Mouse (Mus musculus) mature B cell (primary cell): Measurements from ENCODE around the gene Gm12394.
"Not testable (repeated sequence)": the region's sequence is repeated elsewhere in the genome, so short reads cannot be mapped to it uniquely, and the experiment has no call there.

Experiments used
- in situ Hi-C: fragments of 300-500 bp; cut with MboI; formaldehyde crosslinking; loops from 2 replicates; pipeline ENCODE4 v1.14.3; 2019

Gm12394 gene

GRCm38 (mm10) chr4:42856671-42857070 is at the start of gene Gm12394:
TSS of gene Gm12394 (minus strand) at chr4:42856771.
- in situ Hi-C loops, result not testable (repeated sequence)

GRCm38 (mm10) chr4:42904966-42905365 is 48.4 kb upstream of the Gm12394 start:
- in situ Hi-C loops, result no loop called here

- in situ Hi-C loops, result no loop called here
Measured at GRCm38 (mm10) chr4:42904523-42904922, 48.0 kb upstream of the Gm12394 start.

- in situ Hi-C loops, result no loop called here
Measured at GRCm38 (mm10) chr4:42903942-42904341, 47.4 kb upstream of the Gm12394 start.

- in situ Hi-C loops, result no loop called here
Measured at GRCm38 (mm10) chr4:42902730-42903129, 46.2 kb upstream of the Gm12394 start.

GRCm38 (mm10) chr4:42902174-42902573 is 45.6 kb upstream of the Gm12394 start:
- in situ Hi-C loops, result no loop called here

- in situ Hi-C loops, result no loop called here
Measured at GRCm38 (mm10) chr4:42900878-42901277, 44.3 kb upstream of the Gm12394 start.

- in situ Hi-C loops, result no loop called here
Measured at GRCm38 (mm10) chr4:42898914-42899313, 42.3 kb upstream of the Gm12394 start.

GRCm38 (mm10) chr4:42895118-42895517 is 38.5 kb upstream of the Gm12394 start:
- in situ Hi-C loops, result no loop called here

- in situ Hi-C loops, result no loop called here
Measured at GRCm38 (mm10) chr4:42891176-42891575, 34.6 kb upstream of the Gm12394 start.

- in situ Hi-C loops, result no loop called here
Measured at GRCm38 (mm10) chr4:42888806-42889205, 32.2 kb upstream of the Gm12394 start.

GRCm38 (mm10) chr4:42886926-42887325 is 30.4 kb upstream of the Gm12394 start:
- in situ Hi-C loops, result no loop called here

- in situ Hi-C loops, result no loop called here
Measured at GRCm38 (mm10) chr4:42880677-42880948, 24.0 kb upstream of the Gm12394 start.

- in situ Hi-C loops, result no loop called here
Measured at GRCm38 (mm10) chr4:42879829-42880676, 23.5 kb upstream of the Gm12394 start.

- in situ Hi-C loops, result no loop called here
Measured at GRCm38 (mm10) chr4:42877657-42878056, 21.1 kb upstream of the Gm12394 start.

GRCm38 (mm10) chr4:42876586-42877291 is 20.2 kb upstream of the Gm12394 start:
- in situ Hi-C loops, result no loop called here

GRCm38 (mm10) chr4:42874134-42874533 is 17.6 kb upstream of the Gm12394 start, which contains the start of gene Fam205c:
TSS of gene Fam205c (minus strand) at chr4:42874234.
- in situ Hi-C loops, result no loop called here

- in situ Hi-C loops, result no loop called here
Measured at GRCm38 (mm10) chr4:42872746-42873435, 16.3 kb upstream of the Gm12394 start.

GRCm38 (mm10) chr4:42872151-42872550 is 15.6 kb upstream of the Gm12394 start:
- in situ Hi-C loops, result no loop called here

GRCm38 (mm10) chr4:42870748-42871147 is 14.2 kb upstream of the Gm12394 start:
- in situ Hi-C loops, result no loop called here

- in situ Hi-C loops, result no loop called here
Measured at GRCm38 (mm10) chr4:42868193-42868592, 11.6 kb upstream of the Gm12394 start.

GRCm38 (mm10) chr4:42867390-42867789 is 10.8 kb upstream of the Gm12394 start:
- in situ Hi-C loops, result no loop called here

GRCm38 (mm10) chr4:42863487-42863886 is 6.9 kb upstream of the Gm12394 start:
- in situ Hi-C loops, result not testable (repeated sequence)
